Mouse (Mus musculus): ENCODE data around the gene Srek1. TPM values are rescaled to one million over a fixed set of nuclear protein-coding genes. Genes with fewer than 3 reads are reported as not detected.
A peak's percentile ranks its signal among the peaks of the same experiment; 100 is the strongest.

Srek1 gene
- 91.9 and 93.7 TPM in 2 replicates for polyA plus RNA-seq (2016; fragmentation: Nextera tagmentation; extraction: Ambion mirVana)

DNA sequence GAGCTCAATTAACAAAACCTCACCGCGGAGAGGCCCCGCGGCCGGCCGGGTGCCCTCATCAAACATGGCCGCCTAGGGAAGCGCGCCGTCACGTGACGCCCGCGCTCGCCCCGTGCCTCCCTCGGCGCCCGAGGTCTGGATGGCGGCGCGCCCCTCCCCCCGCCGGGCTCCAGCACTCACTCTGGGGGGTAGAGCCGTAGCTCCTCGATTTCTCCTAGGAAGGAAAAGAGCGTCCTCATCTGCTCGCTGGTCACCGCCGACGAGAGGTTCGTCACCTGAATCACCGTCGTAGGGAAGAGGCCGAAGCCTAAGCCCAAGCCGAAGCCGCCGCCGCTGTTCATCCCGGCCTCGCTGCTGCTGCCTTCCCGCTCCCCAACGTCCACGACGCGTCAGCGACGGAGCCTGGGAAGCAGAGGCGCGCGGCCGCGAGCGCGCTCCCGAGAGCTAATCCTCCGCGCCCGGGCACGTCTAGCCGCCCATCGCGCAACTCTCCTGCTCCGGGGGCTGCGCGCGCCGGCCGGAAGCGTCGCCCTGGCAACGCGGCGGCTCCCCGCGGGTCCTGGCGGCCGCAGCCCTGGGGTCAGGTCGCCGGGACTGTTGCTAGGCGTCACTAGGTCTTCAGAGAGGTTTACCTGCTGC lies at the start of gene Srek1:
Srek1 (minus strand) TSS at position 490 of the 639 bp plus-strand sequence.
- peak within 1 kb of the TSS; percentile 75 for H3K4me3 ChIP-seq
- 0% methylated on average over 80 of the region's 81 CpGs for WGBS
- H3K9me3 ChIP-seq: no peaks in the 10 kb centered on the region
- H3K4me1 ChIP-seq: peaks cover 32% of the 10 kb centered on the region
- H3K36me3 ChIP-seq (replicated peaks): peaks cover 18% of the 10 kb centered on the region
- H3K27me3 ChIP-seq (ENCODE audit: poor library complexity, severe bottlenecking): no peaks in the 10 kb centered on the region
- DNase-seq (ENCODE audit: extremely low spot score, low spot score): peak; percentile 96
- peak within 1 kb of the TSS; percentile 99 for H3K27ac ChIP-seq

DNA sequence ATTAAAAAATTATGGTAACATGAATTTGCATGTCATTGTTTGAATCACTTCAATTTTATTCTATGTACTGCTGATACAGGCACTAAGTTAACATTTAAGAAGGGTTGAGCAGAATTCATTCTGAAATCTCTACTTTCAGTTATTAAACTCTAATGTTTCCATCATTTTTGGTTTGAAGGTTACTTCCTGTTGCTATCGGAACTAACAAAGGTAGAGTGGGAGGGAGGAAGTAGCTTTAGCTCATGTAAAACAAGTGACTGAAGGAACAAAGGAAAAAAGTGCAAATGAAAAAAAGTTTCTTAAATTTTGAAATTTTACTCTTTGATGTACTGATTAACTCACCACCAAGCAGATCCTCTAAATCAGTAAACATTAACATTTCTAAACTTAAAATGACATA lies 47.9 kb upstream of the Srek1 start:
- Histone ChIP-seq H3K36me3 (replicated peaks) (peaks cover 81% of the 10 kb centered on the region), H3K4me3 (no peak overlapping the region), H3K9me3 (no peaks in the 10 kb centered on the region), H3K27ac (no peak overlapping the region), H3K4me1 (no peaks in the 10 kb centered on the region), H3K27me3 (ENCODE audit: poor library complexity, severe bottlenecking) (no peaks in the 10 kb centered on the region)
- DNase-seq (ENCODE audit: extremely low spot score, low spot score): no peak
- WGBS: 97% methylated on average over 1 of the region's 1 CpGs

DNA sequence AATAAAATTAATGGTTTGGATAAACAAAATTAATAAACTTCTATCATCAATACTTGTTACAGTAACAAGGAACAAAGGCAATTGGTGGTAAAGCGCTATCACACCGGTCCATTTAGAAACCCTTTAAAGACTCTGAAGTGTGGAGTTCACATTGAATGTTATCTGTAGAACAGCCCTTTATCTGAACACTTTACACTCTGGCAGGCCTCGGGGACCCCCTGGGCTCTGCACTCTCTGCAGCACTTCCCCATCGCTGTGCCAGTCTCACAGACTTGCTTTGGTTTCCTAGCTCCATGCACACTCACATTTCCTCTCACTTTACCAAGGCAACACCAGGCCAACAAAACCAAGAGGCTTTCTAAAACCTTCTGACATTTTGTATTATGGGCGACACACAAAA lies 45.0 kb upstream of the Srek1 start:
- Histone ChIP-seq H3K27me3 (ENCODE audit: poor library complexity, severe bottlenecking) (no peaks in the 10 kb centered on the region), H3K36me3 (replicated peaks) (peaks cover 73% of the 10 kb centered on the region), H3K27ac (no peak overlapping the region), H3K9me3 (no peaks in the 10 kb centered on the region), H3K4me3 (no peak overlapping the region), H3K4me1 (no peaks in the 10 kb centered on the region)
- 82% methylated on average over 5 of the region's 5 CpGs for WGBS
- no peak for DNase-seq (ENCODE audit: extremely low spot score, low spot score)

DNA sequence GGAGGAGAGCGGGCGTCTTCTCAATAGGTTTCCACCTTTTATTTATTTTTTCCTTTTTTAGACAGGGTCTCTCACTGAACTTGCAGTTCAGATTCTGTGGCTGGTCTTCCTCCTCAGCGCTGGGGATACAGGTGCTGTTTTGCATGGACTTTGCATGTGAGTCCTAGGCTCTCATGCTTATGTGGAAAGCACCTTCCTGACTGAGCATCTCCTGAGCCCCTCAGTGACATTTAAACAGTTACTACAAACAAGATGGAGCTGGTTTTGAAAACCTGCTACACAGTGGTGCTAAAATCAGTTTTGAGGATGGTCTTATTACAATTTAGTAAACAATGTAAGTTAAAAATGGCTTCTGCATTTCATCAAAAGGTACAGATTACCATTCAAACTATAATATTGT lies 43.5 kb upstream of the Srek1 start:
- DNase-seq (ENCODE audit: extremely low spot score, low spot score): no peak
- Histone ChIP-seq H3K27ac (no peak overlapping the region), H3K4me1 (no peaks in the 10 kb centered on the region), H3K36me3 (replicated peaks) (peaks cover 66% of the 10 kb centered on the region), H3K4me3 (no peak overlapping the region), H3K27me3 (ENCODE audit: poor library complexity, severe bottlenecking) (no peaks in the 10 kb centered on the region), H3K9me3 (no peaks in the 10 kb centered on the region)
- WGBS: 89% methylated on average over 3 of the region's 3 CpGs

- Histone ChIP-seq H3K4me3 (no peak overlapping the region), H3K9me3 (no peaks in the 10 kb centered on the region), H3K4me1 (peaks cover 9% of the 10 kb centered on the region), H3K27me3 (ENCODE audit: poor library complexity, severe bottlenecking) (no peaks in the 10 kb centered on the region), H3K36me3 (replicated peaks) (peaks cover under 1% of the 10 kb centered on the region; the same call in 1 of the 2 replicates), H3K27ac (no peak overlapping the region)
- no peak for DNase-seq (ENCODE audit: extremely low spot score, low spot score)
- 92% methylated on average over 5 of the region's 5 CpGs for WGBS
Observed at GRCm38 (mm10) chr13:103807464-103807863, 33.1 kb upstream of the Srek1 start.

DNA sequence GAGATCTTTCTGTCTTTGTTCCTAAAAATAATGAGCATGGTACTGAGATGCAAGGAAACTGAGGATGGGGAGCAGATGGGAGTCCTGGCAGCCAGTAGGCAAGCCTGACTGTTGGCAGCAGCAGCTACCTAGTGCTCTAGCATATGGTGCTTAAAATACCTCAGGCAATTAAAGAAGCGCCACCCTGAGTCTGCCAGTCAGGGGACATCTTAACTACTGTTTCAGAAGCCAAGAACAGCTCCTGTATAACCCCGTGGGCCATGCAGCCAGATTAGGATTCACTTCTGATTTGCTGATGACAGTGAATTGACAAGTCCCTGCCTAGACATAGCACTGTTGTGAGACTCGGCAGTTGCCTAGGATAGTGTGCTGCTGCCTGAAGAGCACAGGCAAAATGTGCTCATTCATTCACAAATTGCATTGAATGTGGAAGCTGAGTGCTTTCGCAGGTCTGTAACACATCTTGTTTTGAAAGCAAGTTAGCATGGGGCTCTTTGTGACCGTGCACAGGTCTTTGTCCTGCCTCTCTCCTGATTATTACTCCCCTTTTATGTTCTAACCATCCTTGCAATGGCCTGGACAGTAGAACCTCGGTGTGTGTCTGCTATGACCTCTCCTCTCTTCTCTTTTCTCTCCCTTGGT lies 31.9 kb upstream of the Srek1 start:
- no peaks in the 10 kb centered on the region for H3K36me3 ChIP-seq (replicated peaks)
- H3K9me3 ChIP-seq: no peaks in the 10 kb centered on the region
- H3K4me1 ChIP-seq: peaks cover 9% of the 10 kb centered on the region
- no peak overlapping the region for H3K4me3 ChIP-seq
- H3K27me3 ChIP-seq (ENCODE audit: poor library complexity, severe bottlenecking): no peaks in the 10 kb centered on the region
- DNase-seq (ENCODE audit: extremely low spot score, low spot score): no peak
- WGBS: 48% methylated on average over 6 of the region's 6 CpGs
- peak overlapping the region; percentile 44; the same call in 1 of the 2 replicates for H3K27ac ChIP-seq

DNA sequence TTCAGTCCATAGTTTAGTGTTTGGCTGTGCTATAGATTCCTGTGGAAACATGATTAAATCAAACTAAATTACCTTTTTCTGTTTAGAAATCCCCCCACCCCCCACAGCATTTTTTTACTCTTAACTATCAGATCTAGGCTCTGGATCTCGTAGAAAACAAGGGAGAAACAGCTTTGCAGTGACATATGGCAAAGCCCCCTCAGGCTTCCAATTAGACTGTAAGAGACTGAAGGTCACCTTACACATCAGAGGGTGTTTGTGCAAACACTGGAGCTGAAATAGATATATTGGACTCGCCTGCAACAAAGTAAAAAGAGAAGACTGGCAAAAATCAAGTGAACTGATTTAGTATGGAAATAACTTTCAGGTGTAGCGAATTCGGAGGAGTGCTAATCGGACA lies 29.3 kb upstream of the Srek1 start:
- DNase-seq (ENCODE audit: extremely low spot score, low spot score): no peak
- no peaks in the 10 kb centered on the region for H3K9me3 ChIP-seq
- no peaks in the 10 kb centered on the region for H3K36me3 ChIP-seq (replicated peaks)
- H3K27ac ChIP-seq: no peak overlapping the region
- no peaks in the 10 kb centered on the region for H3K27me3 ChIP-seq (ENCODE audit: poor library complexity, severe bottlenecking)
- 71% methylated on average over 5 of the region's 5 CpGs for WGBS
- H3K4me3 ChIP-seq: no peak overlapping the region
- peaks cover 9% of the 10 kb centered on the region for H3K4me1 ChIP-seq

- Histone ChIP-seq H3K9me3 (no peaks in the 10 kb centered on the region), H3K27ac (no peak overlapping the region), H3K27me3 (ENCODE audit: poor library complexity, severe bottlenecking) (no peaks in the 10 kb centered on the region), H3K4me1 (peaks cover under 1% of the 10 kb centered on the region; the same call in 1 of the 2 replicates), H3K36me3 (replicated peaks) (no peaks in the 10 kb centered on the region), H3K4me3 (no peak overlapping the region)
- 90% methylated on average over 1 of the region's 1 CpGs for WGBS
- DNase-seq (ENCODE audit: extremely low spot score, low spot score): no peak
Observed at GRCm38 (mm10) chr13:103801021-103801420, 26.6 kb upstream of the Srek1 start.

GRCm38 (mm10) chr13:103794688-103795543 lies 20.5 kb upstream of the Srek1 start:
- WGBS: 74% methylated on average over 9 of the region's 9 CpGs
- no peaks in the 10 kb centered on the region for H3K36me3 ChIP-seq (replicated peaks)
- H3K27ac ChIP-seq: no peak overlapping the region
- H3K9me3 ChIP-seq: no peaks in the 10 kb centered on the region
- no peak overlapping the region for H3K4me3 ChIP-seq
- no peak for DNase-seq (ENCODE audit: extremely low spot score, low spot score)
- no peaks in the 10 kb centered on the region for H3K27me3 ChIP-seq (ENCODE audit: poor library complexity, severe bottlenecking)
- H3K4me1 ChIP-seq: peaks cover 7% of the 10 kb centered on the region

DNA sequence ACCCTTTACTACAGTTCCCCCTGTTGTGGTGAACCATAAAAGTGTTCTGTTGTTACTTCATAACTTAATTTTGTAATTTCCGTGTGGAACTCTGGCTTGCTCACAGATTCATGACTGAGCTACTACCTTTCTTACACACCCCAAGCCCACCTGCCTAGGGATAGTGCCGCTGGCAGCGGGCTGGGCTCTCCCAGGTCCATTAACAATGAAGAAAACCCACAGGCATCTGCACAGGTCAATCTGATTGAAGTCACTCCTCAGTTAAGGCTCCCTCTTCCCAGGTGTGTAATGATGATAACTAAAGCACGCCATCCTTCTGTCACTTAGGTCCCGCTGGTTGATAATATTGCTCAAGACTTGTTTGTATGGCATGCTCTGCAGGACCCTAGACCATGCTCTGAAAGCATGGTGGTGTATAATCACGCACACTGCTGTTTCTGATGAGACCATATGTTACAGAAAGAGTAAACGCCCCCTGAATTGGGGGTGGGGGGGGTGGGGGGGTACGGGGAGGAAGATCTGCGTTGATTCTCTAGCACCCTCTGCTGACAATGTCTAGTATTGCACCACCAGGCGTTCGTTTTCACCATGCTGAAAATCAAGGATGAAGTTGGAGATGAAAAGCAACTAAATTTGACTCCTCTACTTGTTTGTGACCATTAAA lies 5.6 kb upstream of the Srek1 start:
- Histone ChIP-seq H3K27me3 (ENCODE audit: poor library complexity, severe bottlenecking) (no peaks in the 10 kb centered on the region), H3K4me3 (no peak overlapping the region), H3K36me3 (replicated peaks) (no peaks in the 10 kb centered on the region), H3K27ac (no peak overlapping the region), H3K9me3 (no peaks in the 10 kb centered on the region), H3K4me1 (peaks cover 6% of the 10 kb centered on the region)
- WGBS: 37% methylated on average over 11 of the region's 11 CpGs
- DNase-seq (ENCODE audit: extremely low spot score, low spot score): peak; percentile 37

DNA sequence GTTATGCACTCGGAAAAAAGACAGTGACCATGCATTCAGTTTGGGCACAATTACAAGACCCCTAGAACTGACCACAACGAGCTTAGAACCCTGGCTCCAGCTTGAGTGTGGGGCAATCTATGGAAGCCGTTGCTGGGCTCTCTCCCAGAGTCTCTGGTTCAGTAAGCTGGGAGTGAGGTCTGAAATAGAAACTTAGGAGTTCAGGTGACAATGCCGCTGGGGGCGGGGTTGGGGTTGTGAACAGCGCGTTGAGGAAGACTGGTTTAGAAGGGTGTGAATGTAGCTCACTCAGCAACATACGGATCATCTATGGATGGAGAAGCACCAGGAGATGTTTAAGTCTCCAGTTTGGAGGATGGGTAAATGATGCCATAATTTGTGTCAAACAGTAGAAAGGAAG lies 2.7 kb upstream of the Srek1 start:
- Histone ChIP-seq H3K27me3 (ENCODE audit: poor library complexity, severe bottlenecking) (no peaks in the 10 kb centered on the region), H3K27ac (no peak overlapping the region), H3K4me3 (no peak overlapping the region), H3K9me3 (no peaks in the 10 kb centered on the region), H3K36me3 (replicated peaks) (no peaks in the 10 kb centered on the region), H3K4me1 (peaks cover 21% of the 10 kb centered on the region)
- WGBS: 76% methylated on average over 8 of the region's 8 CpGs
- DNase-seq (ENCODE audit: extremely low spot score, low spot score): no peak

DNA sequence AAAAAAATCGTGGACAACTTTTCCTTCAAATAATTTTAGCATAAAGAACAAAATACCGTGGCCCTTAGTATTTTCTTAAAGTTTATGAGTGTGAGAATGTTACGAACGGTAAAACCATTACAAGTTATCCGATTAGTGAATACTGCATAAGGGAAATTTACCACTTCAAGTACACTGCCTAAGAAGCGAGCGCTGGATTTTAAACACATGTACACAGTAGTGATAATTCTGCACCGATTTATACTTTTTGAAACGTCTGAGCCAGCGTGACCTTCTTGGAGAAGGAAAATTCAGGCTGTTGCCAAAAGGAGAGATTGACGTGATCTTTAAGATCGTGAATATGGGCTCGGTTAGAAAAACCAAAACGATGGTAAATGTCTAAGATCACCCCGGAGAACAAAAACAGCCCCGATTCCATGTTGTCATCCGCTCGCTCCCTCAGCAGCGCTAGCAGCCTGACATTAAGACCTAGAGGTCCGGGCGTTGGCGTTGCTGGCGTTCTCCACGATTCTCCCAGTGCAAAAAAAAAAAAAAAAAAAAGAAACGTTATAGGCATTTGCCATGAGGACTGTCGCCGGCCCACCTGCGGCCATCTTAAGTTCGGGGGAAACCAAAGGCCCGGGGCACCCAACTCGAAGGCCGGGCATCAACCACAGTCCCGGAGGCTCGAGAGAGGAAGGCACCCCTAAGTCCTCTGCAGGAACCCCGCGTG lies 845 bp downstream of the Srek1 start:
- Histone ChIP-seq H3K4me1 (peaks cover 32% of the 10 kb centered on the region), H3K9me3 (no peaks in the 10 kb centered on the region), H3K27me3 (ENCODE audit: poor library complexity, severe bottlenecking) (no peaks in the 10 kb centered on the region), H3K4me3 (peak overlapping the region; percentile 75), H3K36me3 (replicated peaks) (peaks cover 25% of the 10 kb centered on the region), H3K27ac (peak overlapping the region; percentile 99)
- DNase-seq (ENCODE audit: extremely low spot score, low spot score): no peak
- WGBS: 3% methylated on average over 36 of the region's 36 CpGs
